Mouse (Mus musculus): Measurements from ENCODE around the gene Vmn1r220.
"Not testable (repeated sequence)": the region's sequence is repeated elsewhere in the genome, so short reads cannot be mapped to it uniquely, and the experiment has no call there.

GRCm38 (mm10) chr13:23166471-23166870 lies 21.3 kb downstream of the Vmn1r220 start:
- not testable (repeated sequence) for TF ChIP-seq CTCF, EP300 (IDR thresholded peaks at IDR 0.05; ENCODE audit: low read depth)

Data from liver, postnatal 0 days (tissue).